Mouse (Mus musculus) liver, embryonic 14.5 days (tissue): ENCODE data around the gene Gm49403. TPM values are rescaled to one million over a fixed set of nuclear protein-coding genes. Genes with fewer than 3 reads are reported as not detected.
"Not testable (repeated sequence)": the region's sequence is repeated elsewhere in the genome, so short reads cannot be mapped to it uniquely, and the experiment has no call there.

Experiments
- ATAC-seq: fragments of 200-750 bp; cut with Nextera tagmentation; 2 replicates; pipeline ENCODE4 v1.8.0; 2017; ENCODE audit warnings: moderate number of reproducible peaks, mild to moderate bottlenecking, moderate library complexity; ENCODE audit not compliant: insufficient read depth
- DNase-seq, 3 experiments: peaks; one replicate each; pipeline ENCODE4 v3.0.0-alpha.2; 2012 to 2013; ENCODE audit warnings: low read depth in 3 of 3, low spot score in 3 of 3
- H3K27ac ChIP-seq: fragments of 300-500 bp; sonication (generic); 2 replicates; pipeline ENCODE4 v1.5.1; 2014; ENCODE audit warnings: moderate library complexity, mild to moderate bottlenecking, control low read depth, inconsistent platforms
- H3K27me3 ChIP-seq: fragments of 300-500 bp; sonication (generic); 2 replicates; pipeline ENCODE4 v1.6.1; 2014; ENCODE audit warnings: mild to moderate bottlenecking, low read length, moderate library complexity; ENCODE audit not compliant: control insufficient read depth, insufficient read depth
- H3K36me3 ChIP-seq: fragments of 300-500 bp; sonication (generic); replicated peaks from 2 replicates; pipeline ENCODE4 v1.6.1; 2014; ENCODE audit warnings: low read depth; ENCODE audit not compliant: control insufficient read depth, insufficient read depth
- H3K4me1 ChIP-seq, 2 experiments: fragments of 200-500 bp in 1 of 2; fragments of 300-500 bp in 1 of 2; sonication (generic) in 1 of 2; replicated peaks; 2 replicates each; pipeline ENCODE4 v1.6.1; 2012 to 2014; ENCODE audit warnings: antibody characterized with exemption in 1 of 2, inconsistent platforms in 1 of 2, low read length in 1 of 2; ENCODE audit not compliant: control insufficient read depth in 2 of 2, insufficient read depth in 2 of 2
- H3K4me2 ChIP-seq: fragments of 300-500 bp; sonication (generic); 2 replicates; pipeline ENCODE4 v1.6.1; 2014; ENCODE audit warnings: low read depth, mild to moderate bottlenecking, control low read depth, moderate library complexity
- H3K4me3 ChIP-seq, 2 experiments: fragments of 200-500 bp in 1 of 2; fragments of 300-500 bp in 1 of 2; sonication (generic) in 1 of 2; 2 replicates each; pipeline ENCODE4 v1.5.1; 2012 to 2014; ENCODE audit warnings: low read depth in 2 of 2, low read length in 2 of 2, mild to moderate bottlenecking in 2 of 2, control low read depth in 1 of 2, inconsistent platforms in 1 of 2, moderate library complexity in 1 of 2; ENCODE audit not compliant: insufficient read depth in 1 of 2
- H3K9ac ChIP-seq: fragments of 300-500 bp; sonication (generic); replicated peaks from 2 replicates; pipeline ENCODE4 v1.6.1; 2014; ENCODE audit warnings: mild to moderate bottlenecking, control low read depth, moderate library complexity
- H3K9me3 ChIP-seq: fragments of 300-500 bp; sonication (generic); 2 replicates; pipeline ENCODE4 v1.6.1; 2016; ENCODE audit warnings: low read length, mixed read lengths; ENCODE audit not compliant: control insufficient read depth
- CTCF ChIP-seq: IDR thresholded peaks from 2 replicates; pipeline ENCODE4 v1.5.1; 2016; ENCODE audit warnings: antibody characterized with exemption, low read depth, control low read depth
- EP300 ChIP-seq: IDR thresholded peaks from 2 replicates; pipeline ENCODE4 v1.6.1; 2016; ENCODE audit warnings: antibody characterized with exemption, low read depth
- WGBS: fragments of 180-500 bp; shearing (Covaris S2); extraction: QIAGEN DNeasy Blood & Tissue Kit; methylation state at CpG from one replicate; pipeline ENCODE4 v1.1.7; 2014; ENCODE audit not compliant: insufficient replicate concordance; 5-methylcytosine and 5-hydroxymethylcytosine counted together
- polyA plus RNA-seq, 2 experiments: library from polyadenylated mRNA; depleted of rRNA in 1 of 2; stranded (reverse) in 1 of 2; unstranded in 1 of 2; fragments of >200 nt; fragmentation: Nextera tagmentation in 1 of 2; extraction: Ambion mirVana in 1 of 2; gene quantifications; 2 replicates each; pipeline versions ENCODE4 v1.2.1 to v1.2.3; 2012 to 2014

The Gm49403 gene
- polyA plus RNA-seq, 2 experiments, result not detected

- DNase-seq, result peak; percentile 94 to 95 (median 95)
- H3K36me3 ChIP-seq, result peaks cover 12% of the 10 kb centered on the region
- whole genome bisulfite sequencing, result under 1% methylated on average over 58 of the region's 58 CpGs
- H3K9me3 ChIP-seq, result no peaks in the 10 kb centered on the region
- H3K27me3 ChIP-seq, result no peaks in the 10 kb centered on the region
- peak within 1 kb of the TSS; percentile 95 for H3K4me2 ChIP-seq
- peak within 1 kb of the TSS; percentile 78 for H3K27ac ChIP-seq
- H3K4me3 ChIP-seq, result peak within 1 kb of the TSS; percentile 75 to 97
- peak; percentile 89 for ATAC-seq
- peaks cover 13 to 19% of the 10 kb centered on the region in 2 experiments for H3K4me1 ChIP-seq
- TF ChIP-seq CTCF (no peak), EP300 (no peak)
- H3K9ac ChIP-seq, result peak within 1 kb of the TSS; percentile 72
Observed at GRCm38 (mm10) chr19:8888511-8889385, 5.0 kb downstream of the Gm49403 start, which contains the start of the genes 1810009A15Rik and Gm49416. TSS of gene 1810009A15Rik (plus strand) at chr19:8888853. TSS of gene Gm49416 (plus strand) at chr19:8888926.

- peaks cover 29% of the 10 kb centered on the region for H3K36me3 ChIP-seq
- no peaks in the 10 kb centered on the region for H3K27me3 ChIP-seq
- H3K27ac ChIP-seq, result peak within 1 kb of the TSS; percentile 91
- H3K9ac ChIP-seq, result peak within 1 kb of the TSS; percentile 98
- peak; percentile 78 to 81 (median 79) for DNase-seq
- no peaks in the 10 kb centered on the region for H3K9me3 ChIP-seq
- 1% methylated on average over 54 of the region's 54 CpGs for WGBS
- peak; percentile 60 for ATAC-seq
- H3K4me2 ChIP-seq, result peak within 1 kb of the TSS; percentile 83
- TF ChIP-seq EP300 (no peak), CTCF (no peak)
- peak within 1 kb of the TSS; percentile 93 to 98 for H3K4me3 ChIP-seq
- peaks cover 6 to 22% of the 10 kb centered on the region in 2 experiments for H3K4me1 ChIP-seq
Observed at GRCm38 (mm10) chr19:8892829-8893766, 9.4 kb downstream of the Gm49403 start, which contains the start of gene Ints5. TSS of gene Ints5 (plus strand) at chr19:8893005.

- Histone ChIP-seq H3K9ac (no peak overlapping the region), H3K27ac (no peak overlapping the region), H3K9me3 (no peaks in the 10 kb centered on the region), H3K4me3 (no peak overlapping the region), H3K27me3 (no peaks in the 10 kb centered on the region), H3K4me2 (no peak overlapping the region), H3K4me1 (peaks cover 8 to 24% of the 10 kb centered on the region in 2 experiments), H3K36me3 (peaks cover 26% of the 10 kb centered on the region)
- WGBS, result 82% methylated on average over 9 of the region's 9 CpGs
- DNase-seq, result no peak
- ATAC-seq, result no peak
- TF ChIP-seq EP300, result no peak
- TF ChIP-seq CTCF, result no peak
Observed at GRCm38 (mm10) chr19:8895397-8895960, 11.7 kb downstream of the Gm49403 start.

- H3K4me1 ChIP-seq, result peaks cover 8 to 23% of the 10 kb centered on the region in 2 experiments
- peaks cover 19% of the 10 kb centered on the region for H3K36me3 ChIP-seq
- H3K27me3 ChIP-seq, DNase-seq, ATAC-seq, H3K9ac ChIP-seq, H3K4me3 ChIP-seq, H3K9me3 ChIP-seq, H3K27ac ChIP-seq: not testable (repeated sequence)
- 0 out of 2 replicates have a peak overlapping the region, but pooled peaks have one; percentile 11 for H3K4me2 ChIP-seq
- WGBS, result 84% methylated on average over 5 of the region's 5 CpGs
Observed at GRCm38 (mm10) chr19:8896231-8896630, 12.5 kb downstream of the Gm49403 start.

- H3K4me3 ChIP-seq, result peak overlapping the region; percentile 42 to 75
- peaks cover 17% of the 10 kb centered on the region for H3K36me3 ChIP-seq
- peak overlapping the region; percentile 58 for H3K9ac ChIP-seq
- H3K9me3 ChIP-seq, H3K27me3 ChIP-seq, DNase-seq: not testable (repeated sequence)
- H3K4me2 ChIP-seq, result peak overlapping the region; percentile 63
- WGBS, result 44% methylated on average over 21 of the region's 21 CpGs
- peaks cover 8 to 23% of the 10 kb centered on the region in 2 experiments for H3K4me1 ChIP-seq
- ATAC-seq, result peak; percentile 36; the same call in 1 of the 2 replicates
- peak overlapping the region; percentile 49 for H3K27ac ChIP-seq
Observed at GRCm38 (mm10) chr19:8897211-8897864, 13.6 kb downstream of the Gm49403 start.
